Mouse (Mus musculus) brain, adult 2 months (tissue): Measurements from ENCODE around the gene Gm17018.

Experiments
- DNase-seq: peaks from one replicate; pipeline ENCODE4 v3.0.0; 2011; ENCODE audit warnings: low read depth, low spot score

The Gm17018 gene

DNA sequence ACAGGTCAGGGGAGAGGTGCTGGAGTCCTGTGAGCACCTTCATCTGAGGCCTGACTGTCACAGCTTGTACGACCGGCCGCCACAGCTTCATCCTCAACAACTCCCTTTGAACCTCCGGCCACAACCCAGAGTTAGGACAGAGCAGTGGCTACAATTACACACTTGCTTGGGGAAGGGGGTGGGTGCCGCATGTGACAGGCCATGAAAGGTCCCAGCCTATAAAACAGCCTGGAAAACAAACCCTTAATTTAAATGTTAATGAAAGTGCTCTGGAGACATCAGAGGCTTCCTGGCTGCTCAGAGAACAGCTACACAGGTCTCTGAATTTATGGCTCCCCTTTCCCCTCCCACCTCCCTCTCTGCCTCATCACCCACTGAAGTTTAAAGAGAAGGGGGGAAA is 61.7 kb downstream of the Gm17018 start:
- DNase-seq: no peak

DNA sequence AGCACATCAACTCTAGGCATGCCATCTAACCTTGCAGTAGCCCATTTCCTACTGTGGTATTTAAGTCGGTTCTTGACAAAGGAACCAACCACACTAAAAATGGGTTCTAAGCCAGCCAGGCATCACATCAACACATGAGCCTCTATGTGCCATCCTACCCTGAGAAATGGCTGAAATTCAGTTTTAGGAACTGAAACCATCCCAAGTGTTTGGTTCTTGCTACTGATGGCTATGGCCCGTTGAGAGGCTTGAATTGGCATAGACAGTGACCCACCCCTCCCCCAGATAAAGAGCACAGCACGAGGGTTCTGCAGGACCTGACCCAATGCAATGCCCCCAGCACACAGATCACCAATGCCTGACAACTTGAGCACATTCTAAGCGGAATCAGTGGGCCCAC is 63.3 kb downstream of the Gm17018 start:
- no peak for DNase-seq

DNA sequence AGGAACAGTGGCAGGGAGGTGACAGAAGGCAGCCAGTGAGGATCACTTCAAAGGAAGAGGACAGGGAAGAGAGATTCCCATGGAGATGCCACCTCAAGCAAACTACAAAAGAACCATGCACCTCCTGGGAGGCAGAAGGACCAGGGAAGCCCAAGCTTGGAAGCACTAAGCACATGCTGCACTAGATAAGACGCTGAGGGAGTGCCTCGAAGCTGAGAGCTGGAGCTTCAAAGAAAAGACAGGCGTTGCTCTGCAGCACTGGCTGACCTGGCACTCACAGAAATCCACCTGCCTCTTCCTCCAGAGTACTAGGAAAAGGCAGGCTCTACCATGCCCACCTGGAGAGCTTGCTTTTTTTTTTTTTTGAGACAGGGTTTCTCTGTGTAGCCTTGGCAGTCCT is 66.6 kb downstream of the Gm17018 start:
- no peak for DNase-seq

DNA sequence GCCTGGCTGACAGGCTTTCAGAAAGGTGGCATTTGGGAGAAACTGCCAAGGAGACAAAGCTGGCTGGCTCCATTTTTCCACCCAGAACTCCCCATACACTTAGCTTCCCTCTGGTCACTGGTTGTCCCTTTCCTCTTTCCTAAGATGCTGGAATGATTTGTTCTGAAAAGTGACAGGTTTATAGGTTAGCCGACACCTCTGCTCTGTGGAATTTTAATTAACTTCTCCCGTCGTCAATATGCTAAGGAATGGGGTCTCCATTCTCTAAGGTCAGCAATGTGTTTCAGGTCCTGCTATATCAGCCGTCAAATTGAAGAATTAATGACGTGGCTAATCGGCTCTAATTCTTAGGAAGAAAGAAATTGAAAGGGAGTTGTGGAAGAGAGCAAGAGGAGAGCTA is 68.2 kb downstream of the Gm17018 start:
- no peak for DNase-seq

DNA sequence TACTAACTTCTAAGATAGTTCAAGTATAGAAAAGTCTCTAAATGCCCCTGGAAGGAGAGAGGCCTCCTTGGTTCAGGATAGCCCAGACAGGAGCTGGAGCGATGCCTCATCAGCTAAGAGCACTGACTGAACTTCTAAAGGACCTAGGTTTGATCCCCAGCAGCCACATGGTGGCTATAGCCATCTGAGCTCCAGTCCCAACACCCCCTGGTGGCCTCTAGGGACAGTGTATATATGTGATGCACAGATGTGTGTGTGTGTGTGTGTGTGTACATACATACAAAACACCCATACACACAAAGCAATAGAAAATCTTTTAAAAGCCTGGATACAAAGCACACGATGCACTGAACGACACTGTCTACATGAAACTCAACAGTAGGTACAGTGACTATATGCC is 68.8 kb downstream of the Gm17018 start:
- DNase-seq: no peak
